Mouse (Mus musculus) thymus, adult 2 months (tissue): Measurements from ENCODE around the gene Wbp1l. TPM values are rescaled to one million over a fixed set of nuclear protein-coding genes. Genes with fewer than 3 reads are reported as not detected.

Experiments used
- DNase-seq: peaks from one replicate; pipeline ENCODE4 v3.0.0; 2021
- H3K27ac ChIP-seq: fragments of 200-500 bp; 2 replicates; pipeline ENCODE4 v1.5.1; 2012; ENCODE audit warnings: low read length, control low read depth; ENCODE audit not compliant: control insufficient read depth, insufficient read depth
- H3K27me3 ChIP-seq: fragments of 200-500 bp; 2 replicates; pipeline ENCODE4 v1.6.1; 2012; ENCODE audit warnings: mild to moderate bottlenecking, low read length, moderate library complexity, mixed read lengths; ENCODE audit not compliant: control insufficient read depth, insufficient read depth
- H3K36me3 ChIP-seq: fragments of 200-500 bp; 2 replicates; pipeline ENCODE4 v1.6.1; 2012; ENCODE audit warnings: mild to moderate bottlenecking, low read length, moderate library complexity; ENCODE audit not compliant: control insufficient read depth, insufficient read depth
- H3K4me1 ChIP-seq: fragments of 200-500 bp; replicated peaks from 2 replicates; pipeline ENCODE4 v1.6.1; 2012; ENCODE audit warnings: low read length; ENCODE audit not compliant: control insufficient read depth, insufficient read depth
- H3K4me3 ChIP-seq: fragments of 200-500 bp; 2 replicates; pipeline ENCODE4 v1.5.1; 2012; ENCODE audit warnings: mild to moderate bottlenecking, low read length, control low read depth, moderate library complexity; ENCODE audit not compliant: control insufficient read depth, insufficient read depth
- CTCF ChIP-seq: fragments of 200-500 bp; IDR thresholded peaks from 2 replicates; pipeline ENCODE4 v1.5.1; 2012; ENCODE audit warnings: mild to moderate bottlenecking, control low read depth, low read length, moderate library complexity, borderline replicate concordance; ENCODE audit not compliant: control insufficient read depth, poor library complexity, insufficient read depth; ENCODE audit errors: extremely low read depth
- POLR2A ChIP-seq: fragments of 200-500 bp; IDR thresholded peaks from 2 replicates; pipeline ENCODE4 v1.6.1; 2012; ENCODE audit warnings: mild to moderate bottlenecking, low read length, control low read depth, moderate library complexity; ENCODE audit not compliant: control insufficient read depth, poor library complexity, insufficient read depth; ENCODE audit errors: extremely low read depth
- WGBS: fragments of 180-500 bp; shearing (Covaris S2); methylation state at CpG from one replicate; pipeline ENCODE4 v1.1.7; 2018; 5-methylcytosine and 5-hydroxymethylcytosine counted together
- polyA plus RNA-seq: library from polyadenylated mRNA; depleted of rRNA; stranded (reverse); fragments of >200 nt; gene quantifications from 2 replicates; pipeline ENCODE4 v1.2.3, GENCODE M21; 2012

Gene Wbp1l
- polyA plus RNA-seq, 1 experiment = 77.0 TPM

- 69% methylated on average over 12 of the region's 12 CpGs for WGBS
- no peak for TF ChIP-seq POLR2A
- TF ChIP-seq CTCF = no peak
Measured at GRCm38 (mm10) chr19:46646041-46646481, 47.2 kb downstream of the Wbp1l start.

DNA sequence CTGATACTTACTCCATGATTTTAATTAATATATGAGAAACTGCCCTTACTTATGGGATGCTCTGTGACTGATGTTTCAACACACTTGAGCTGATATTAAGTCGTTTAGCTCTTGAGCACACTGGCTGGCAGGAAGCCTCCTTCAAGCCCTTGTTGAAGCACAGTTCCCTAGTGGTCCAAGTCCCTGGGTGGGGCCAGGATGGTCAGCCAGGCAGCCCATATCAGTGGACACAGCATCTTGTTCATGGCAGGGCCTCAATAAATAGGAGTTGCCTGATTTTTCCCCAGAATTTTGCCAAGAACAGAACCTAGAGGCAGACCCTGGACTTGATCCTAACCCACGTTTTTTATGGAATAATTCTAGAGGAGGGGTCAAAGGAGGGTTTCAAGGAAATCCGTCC lies 48.4 kb downstream of the Wbp1l start:
- Histone ChIP-seq H3K4me3 (no peak overlapping the region), H3K36me3 (peaks cover 12% of the 10 kb centered on the region), H3K4me1 (peaks cover 39% of the 10 kb centered on the region), H3K27me3 (no peaks in the 10 kb centered on the region), H3K27ac (no peak overlapping the region)
- DNase-seq = no peak
- WGBS = 83% methylated on average over 3 of the region's 3 CpGs
- TF ChIP-seq POLR2A = no peak
- TF ChIP-seq CTCF = no peak

More at GRCm38 (mm10) chr19:46646041-46646481, 47.2 kb downstream of the Wbp1l start:
- Histone ChIP-seq H3K4me1 (peaks cover 48% of the 10 kb centered on the region), H3K27me3 (no peaks in the 10 kb centered on the region), H3K27ac (peak overlapping the region; percentile 29; the same call in 1 of the 2 replicates), H3K36me3 (peaks cover 12% of the 10 kb centered on the region), H3K4me3 (no peak overlapping the region)
- no peak for DNase-seq

DNA sequence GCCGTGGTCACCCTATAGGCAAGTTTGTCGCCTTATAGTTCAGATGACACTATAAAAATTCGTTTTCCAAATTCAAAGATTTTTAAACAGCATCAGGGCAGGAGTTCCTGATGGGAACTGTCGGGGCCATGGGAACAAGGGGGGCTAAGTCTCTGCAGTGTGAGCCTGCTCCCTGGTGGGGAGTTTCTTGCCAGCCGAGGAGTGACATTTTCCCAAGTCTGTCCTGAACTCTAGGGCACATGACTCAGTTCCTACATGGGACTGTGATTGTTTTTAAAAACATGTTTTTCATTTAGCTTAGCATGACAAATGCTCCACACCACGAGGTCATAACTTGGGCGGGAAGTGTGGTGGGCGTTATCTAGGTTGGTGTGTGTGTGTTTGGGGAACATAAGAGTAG lies 49.0 kb downstream of the Wbp1l start:
- Histone ChIP-seq H3K27me3 (no peaks in the 10 kb centered on the region), H3K27ac (no peak overlapping the region), H3K36me3 (peaks cover 12% of the 10 kb centered on the region), H3K4me1 (peaks cover 40% of the 10 kb centered on the region), H3K4me3 (no peak overlapping the region)
- 80% methylated on average over 8 of the region's 8 CpGs for WGBS
- no peak for TF ChIP-seq POLR2A
- TF ChIP-seq CTCF = no peak
- DNase-seq = no peak

- no peak for DNase-seq
- Histone ChIP-seq H3K27me3 (no peaks in the 10 kb centered on the region), H3K36me3 (peaks cover 12% of the 10 kb centered on the region), H3K4me3 (no peak overlapping the region), H3K27ac (no peak overlapping the region), H3K4me1 (peaks cover 45% of the 10 kb centered on the region)
- no peak for TF ChIP-seq CTCF
- TF ChIP-seq POLR2A = no peak
- 60% methylated on average over 14 of the region's 14 CpGs for WGBS
Measured at GRCm38 (mm10) chr19:46648565-46648964, 49.7 kb downstream of the Wbp1l start.

- H3K27ac ChIP-seq = peak overlapping the region; percentile 92
- H3K36me3 ChIP-seq = peaks cover 20% of the 10 kb centered on the region
- no peaks in the 10 kb centered on the region for H3K27me3 ChIP-seq
- DNase-seq = no peak
- no peak for TF ChIP-seq POLR2A
- TF ChIP-seq CTCF = no peak
- peaks cover 34% of the 10 kb centered on the region for H3K4me1 ChIP-seq
- H3K4me3 ChIP-seq = no peak overlapping the region
- WGBS = 45% methylated on average over 5 of the region's 5 CpGs
Measured at GRCm38 (mm10) chr19:46653188-46653587, 54.3 kb downstream of the Wbp1l start.

DNA sequence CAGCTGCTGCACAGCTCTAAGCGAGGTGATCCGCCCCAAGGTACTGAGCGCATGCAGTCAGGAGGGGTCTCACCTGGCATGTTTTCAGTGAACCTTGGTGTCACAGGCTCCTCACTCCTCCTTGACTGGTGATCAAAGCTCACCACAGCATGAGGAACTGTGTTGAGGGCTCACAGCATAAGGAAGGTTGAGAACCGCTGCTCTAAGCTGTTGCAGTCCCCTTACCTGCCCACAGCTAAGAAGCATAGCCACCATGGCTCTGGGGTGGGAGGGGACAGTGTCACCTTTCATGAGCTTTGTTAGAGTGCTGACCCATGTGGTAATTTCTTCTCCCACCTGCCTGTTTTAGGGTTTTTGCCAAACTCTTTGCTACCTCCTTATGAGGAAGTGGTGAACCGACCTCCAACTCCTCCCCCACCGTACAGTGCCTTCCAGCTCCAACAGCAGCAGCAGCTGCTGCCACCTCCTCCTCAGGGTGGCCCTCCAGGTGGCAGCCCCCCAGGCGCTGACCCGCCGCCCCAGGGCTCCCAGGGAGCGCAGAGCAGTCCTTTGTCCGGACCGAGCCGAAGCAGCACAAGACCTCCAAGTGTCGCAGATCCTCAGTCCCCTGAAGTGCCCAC lies 54.8 kb downstream of the Wbp1l start:
- 10% methylated on average over 14 of the region's 14 CpGs for WGBS
- H3K36me3 ChIP-seq = peaks cover 20% of the 10 kb centered on the region
- no peak overlapping the region for H3K4me3 ChIP-seq
- DNase-seq = peak; percentile 55
- peak overlapping the region; percentile 92 for H3K27ac ChIP-seq
- H3K4me1 ChIP-seq = peaks cover 28% of the 10 kb centered on the region
- no peaks in the 10 kb centered on the region for H3K27me3 ChIP-seq
- no peak for TF ChIP-seq POLR2A
- no peak; the same call in 1 of the 2 replicates for TF ChIP-seq CTCF
